Mouse (Mus musculus): ENCODE measurements around the gene Defb23.

The Defb23 gene

DNA sequence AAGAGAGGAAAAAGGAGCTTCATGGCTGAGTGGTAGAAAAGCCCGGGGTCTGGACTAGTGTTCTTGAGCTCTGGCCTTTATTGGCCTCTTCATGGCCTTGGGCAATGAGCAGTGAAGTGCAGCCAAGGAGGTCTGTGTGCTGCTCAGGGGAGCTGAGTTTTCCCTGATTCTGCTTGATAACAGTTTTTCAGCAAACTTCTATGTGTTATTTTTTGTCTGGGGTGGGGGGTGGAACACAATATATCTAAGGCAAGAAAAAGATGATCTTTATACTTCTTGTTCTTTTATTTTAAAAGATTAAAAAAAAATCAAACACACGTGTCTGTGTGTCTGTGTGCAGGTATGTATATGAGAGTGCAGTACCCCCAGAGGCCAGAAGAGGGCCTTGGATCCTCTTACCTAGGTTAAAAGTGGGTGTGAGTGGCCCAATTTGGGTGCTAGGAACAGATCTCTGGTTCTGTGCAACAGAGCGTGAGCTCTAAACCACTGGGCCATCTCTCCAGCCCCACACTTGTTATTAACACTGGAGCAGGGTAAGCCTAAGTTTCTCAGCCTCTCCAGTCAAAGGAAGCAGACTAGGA, at the start of gene Defb23:
Gene Defb23, minus strand, starts transcription at position 51 of the 581 bp plus-strand sequence.
- DNase-seq (ENCODE audit: low read depth, low spot score): no peak

DNA sequence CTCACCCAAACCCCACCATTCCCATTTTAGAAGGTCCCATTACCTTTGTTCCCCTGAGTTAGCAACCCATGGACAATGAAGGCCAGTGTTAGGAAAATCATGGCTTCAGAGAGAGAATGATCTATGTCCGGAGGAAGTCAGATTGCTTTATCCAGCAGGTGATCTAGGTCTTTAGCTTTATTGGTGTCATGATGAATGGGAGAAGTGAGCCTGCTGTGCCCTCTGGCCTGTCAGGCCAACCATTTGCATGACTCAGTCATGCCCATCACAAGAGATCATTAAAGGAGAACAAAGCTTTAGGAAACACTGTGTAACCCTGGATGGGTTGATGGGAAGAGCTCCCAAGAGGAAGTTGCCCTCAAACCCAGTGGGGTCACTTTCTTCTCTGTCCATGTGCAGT, 47.2 kb upstream of the Defb23 start, which contains the start of gene Defb26:
Gene Defb26, minus strand, starts transcription at position 101 of the 400 bp plus-strand sequence.
- DNase-seq (ENCODE audit: low read depth, low spot score): no peak

DNA sequence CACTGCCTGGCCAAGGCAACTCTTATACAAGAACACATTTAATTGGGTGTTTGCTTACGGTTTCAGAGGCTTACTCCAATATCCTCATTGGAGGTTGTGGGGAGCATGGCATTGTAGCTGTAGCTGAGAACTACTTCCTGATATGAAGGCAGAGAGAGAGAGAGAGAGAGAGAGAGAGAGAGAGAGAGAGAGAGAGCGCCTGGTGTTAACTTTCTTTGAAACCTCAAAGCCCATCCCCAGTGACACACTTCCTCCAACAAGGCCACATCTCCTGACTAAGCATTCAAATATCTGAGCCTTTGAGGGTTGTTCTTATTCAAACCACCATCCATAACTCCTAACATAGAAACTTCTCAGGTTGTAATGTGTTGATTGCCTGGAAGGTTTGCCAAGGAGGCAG, 39.5 kb upstream of the Defb23 start:
- DNase-seq (ENCODE audit: low read depth, low spot score): no peak

DNA sequence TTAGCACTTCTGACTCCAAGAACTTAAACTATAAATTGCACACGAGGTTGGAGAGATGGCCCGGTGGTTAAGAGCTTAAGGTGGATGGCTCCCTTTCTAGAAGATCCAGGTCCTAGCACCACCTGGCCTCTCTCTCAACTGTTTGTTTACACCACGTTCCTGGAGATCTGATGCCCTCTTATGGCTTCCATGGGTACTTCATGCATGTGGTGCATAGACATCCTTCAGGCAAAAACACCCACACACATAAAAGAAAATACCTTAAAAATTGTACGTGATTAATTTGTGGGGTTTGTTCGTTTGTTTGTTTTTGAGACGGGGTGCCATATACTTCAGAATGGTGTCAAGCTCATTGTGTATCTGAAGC, 36.4 kb upstream of the Defb23 start:
- DNase-seq (ENCODE audit: low read depth, low spot score): no peak

DNA sequence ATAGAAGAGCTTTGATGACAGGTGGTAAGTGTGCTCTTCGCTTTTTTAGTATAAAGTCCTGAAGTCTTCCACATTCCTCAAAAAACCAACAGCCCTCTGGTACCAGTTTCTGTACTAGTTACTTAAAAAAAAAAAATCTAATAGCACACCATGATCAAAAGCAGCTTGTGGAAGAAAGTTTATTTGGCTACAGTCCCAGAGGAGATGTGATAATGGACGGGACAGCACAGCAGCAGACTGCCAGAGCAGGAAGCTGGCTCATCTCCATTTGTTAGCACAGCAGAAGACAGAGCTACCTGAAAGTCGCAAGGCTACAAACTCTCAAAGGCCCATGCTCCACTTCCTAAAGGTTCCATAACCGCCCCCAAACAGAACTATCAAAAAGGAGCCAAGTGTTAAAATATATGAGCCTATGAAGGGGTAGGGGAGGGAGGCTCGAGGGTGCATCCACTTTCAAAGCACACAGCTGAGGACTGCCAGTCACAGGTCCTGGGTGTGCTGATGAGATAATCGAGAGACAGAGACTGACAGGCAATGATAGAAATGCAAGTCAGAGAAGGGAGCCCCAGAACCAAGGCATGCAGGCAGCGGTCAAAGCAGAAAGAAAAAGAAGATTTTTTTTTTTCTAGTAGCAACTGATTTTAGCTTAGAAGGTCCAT, 35.9 kb upstream of the Defb23 start:
- DNase-seq (ENCODE audit: low read depth, low spot score): no peak

DNA sequence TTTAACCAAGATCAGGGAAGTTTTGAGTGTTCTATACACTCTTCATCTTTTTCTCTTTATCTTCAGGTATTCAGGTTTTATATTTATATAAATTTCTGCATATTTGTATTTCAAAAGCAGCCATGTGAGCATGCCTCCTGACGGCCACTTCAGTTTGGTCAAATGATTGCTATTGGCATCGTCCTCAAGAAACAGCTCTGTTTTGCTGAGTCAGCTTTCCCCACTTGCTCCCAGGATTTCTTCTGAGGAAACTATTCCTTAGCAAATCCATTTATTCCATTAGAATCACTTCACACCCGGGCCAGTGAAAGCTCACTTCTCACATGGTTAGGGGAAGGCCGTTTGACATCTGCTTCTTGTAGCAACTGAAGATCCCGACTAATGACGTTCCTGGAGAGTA, 33.6 kb upstream of the Defb23 start:
- no peak for DNase-seq (ENCODE audit: low read depth, low spot score)

DNA sequence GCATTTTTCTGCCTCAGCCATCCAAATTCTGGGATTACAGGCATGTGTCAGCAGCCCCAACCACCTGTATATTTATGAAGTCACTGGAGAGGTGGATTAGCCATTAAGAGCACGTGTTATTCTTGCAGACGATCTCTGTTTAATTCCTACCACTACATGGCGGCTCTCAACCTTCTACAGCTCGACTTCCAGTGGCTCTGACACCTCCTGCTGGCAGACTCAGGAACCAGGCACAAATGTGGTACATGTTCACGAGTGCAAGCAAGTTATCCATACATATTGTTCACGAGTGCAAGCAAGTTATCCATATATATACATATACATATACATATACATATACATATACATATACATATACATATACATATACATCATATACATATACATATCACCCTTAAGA, 28.7 kb upstream of the Defb23 start:
- no peak for DNase-seq (ENCODE audit: low read depth, low spot score)

DNA sequence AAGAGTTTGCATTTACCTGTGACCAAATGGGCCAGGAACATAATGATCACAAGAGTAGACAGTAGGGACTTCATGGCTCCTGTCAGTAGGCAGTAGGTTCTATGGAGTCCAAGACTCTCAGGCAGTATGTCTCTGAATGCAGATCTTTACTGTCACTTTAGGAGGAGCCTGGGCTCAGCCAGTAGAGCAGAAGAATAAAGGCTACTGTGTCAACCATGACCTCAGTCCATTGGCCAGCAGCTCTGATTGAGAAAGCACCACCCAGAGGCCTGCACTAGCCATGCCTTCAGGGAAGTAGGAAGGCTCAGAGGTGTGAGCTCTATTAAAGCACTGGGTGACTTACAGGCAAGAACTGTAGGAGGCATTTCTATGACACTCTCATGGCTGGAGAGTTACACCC, 25.6 kb upstream of the Defb23 start, which contains the start of gene Defb22:
Gene Defb22, minus strand, starts transcription at position 101 of the 400 bp plus-strand sequence.
- DNase-seq (ENCODE audit: low read depth, low spot score): no peak

DNA sequence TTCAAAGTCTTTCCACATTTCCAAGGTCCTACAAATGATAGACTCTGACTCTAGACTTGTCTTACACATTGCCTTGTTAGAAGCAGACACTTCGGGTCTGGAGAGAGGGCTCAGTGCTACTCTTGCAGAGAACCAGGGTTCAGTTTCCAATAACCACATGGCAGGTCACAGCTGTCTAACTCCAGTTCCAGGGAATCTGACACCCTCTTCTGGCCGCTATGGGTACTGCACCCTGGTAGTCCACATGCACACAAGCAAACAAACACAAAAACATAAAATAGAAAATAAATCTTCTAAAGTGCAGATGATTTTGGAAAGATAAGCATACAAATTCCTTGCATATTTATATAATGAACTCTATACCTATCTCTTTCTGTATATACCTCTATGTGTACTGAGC, 22.6 kb upstream of the Defb23 start:
- peak; percentile 9 for DNase-seq (ENCODE audit: low read depth, low spot score)

DNA sequence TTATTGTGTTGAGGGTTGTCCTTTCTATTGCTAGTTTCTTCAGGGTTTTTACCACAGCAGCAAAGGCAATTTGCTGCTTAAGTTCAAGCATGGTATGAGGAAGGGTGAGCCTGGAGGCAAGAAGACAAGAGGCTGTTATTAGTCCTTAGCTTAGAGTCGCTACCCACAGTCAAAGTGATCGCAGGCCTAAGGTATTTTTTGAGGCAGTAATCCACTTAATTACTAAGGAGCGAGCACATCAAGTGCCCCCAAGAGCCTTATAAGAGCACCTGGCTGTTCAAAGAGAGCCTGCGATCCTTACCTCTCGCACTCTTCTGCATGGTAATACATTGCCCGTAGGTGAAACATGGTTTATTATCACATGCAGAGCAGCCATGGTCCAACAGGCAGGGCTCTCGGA, 17.3 kb upstream of the Defb23 start:
- no peak for DNase-seq (ENCODE audit: low read depth, low spot score)

DNA sequence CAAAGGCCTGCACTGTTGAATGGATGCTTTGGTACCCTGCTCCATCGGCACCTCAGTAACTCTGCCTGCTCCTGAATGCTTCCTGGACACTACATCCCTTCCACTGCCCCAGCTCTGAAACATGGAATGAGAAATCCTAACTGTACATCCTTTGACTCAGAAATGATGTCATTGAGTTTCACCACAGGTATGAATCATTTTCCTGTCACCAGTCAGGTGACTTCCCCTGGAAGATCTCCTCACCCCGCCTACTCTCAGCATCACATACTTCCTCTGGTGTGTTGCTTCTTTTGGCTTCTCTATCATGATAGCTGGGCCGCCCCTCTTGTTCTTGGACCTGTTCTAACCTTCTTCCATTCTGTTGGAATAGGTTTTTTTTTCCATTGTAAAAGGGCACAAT, 16.5 kb upstream of the Defb23 start:
- no peak for DNase-seq (ENCODE audit: low read depth, low spot score)

DNA sequence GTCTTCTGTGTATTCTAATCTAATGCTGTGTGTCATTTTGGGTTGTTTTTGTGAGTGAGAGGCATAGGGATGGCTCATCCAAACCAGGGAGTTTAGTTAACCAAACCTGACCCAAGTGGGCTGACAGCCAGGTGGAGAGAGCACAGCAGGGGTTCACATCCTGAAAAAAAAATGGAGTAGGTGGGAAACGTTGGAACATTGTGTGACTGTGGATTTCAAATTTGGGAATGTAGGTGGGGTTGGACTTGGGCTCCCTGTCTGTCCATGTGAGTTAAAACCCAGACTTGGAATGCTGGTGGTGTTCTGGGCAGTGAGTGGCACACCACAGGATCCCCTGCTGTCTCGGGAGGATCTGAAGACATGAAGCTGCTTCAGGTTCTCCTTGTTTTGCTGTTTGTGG, 12.3 kb upstream of the Defb23 start, which contains the start of gene Defb20:
Gene Defb20, plus strand, starts transcription at position 301 of the 400 bp plus-strand sequence.
- DNase-seq (ENCODE audit: low read depth, low spot score): no peak

DNA sequence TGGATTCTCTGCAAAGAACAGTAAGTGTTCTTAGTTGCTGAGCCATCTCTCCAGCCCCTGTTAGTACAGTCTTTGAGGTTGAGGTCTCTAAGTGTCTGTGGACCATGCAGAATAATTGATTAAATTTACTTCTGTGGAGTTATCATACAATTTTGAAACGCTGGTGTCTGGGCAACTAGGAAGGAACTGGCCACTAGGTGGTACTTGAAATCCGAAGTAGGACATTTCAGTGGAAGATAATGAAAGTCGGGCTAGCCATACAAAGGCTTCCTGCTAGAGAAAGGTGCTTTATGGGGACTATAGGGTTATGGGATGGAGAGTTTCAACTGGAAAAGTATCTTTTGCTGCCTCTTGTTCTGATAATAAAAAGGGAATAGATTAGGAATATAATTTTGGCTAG, 8.0 kb upstream of the Defb23 start:
- no peak for DNase-seq (ENCODE audit: low read depth, low spot score)

DNA sequence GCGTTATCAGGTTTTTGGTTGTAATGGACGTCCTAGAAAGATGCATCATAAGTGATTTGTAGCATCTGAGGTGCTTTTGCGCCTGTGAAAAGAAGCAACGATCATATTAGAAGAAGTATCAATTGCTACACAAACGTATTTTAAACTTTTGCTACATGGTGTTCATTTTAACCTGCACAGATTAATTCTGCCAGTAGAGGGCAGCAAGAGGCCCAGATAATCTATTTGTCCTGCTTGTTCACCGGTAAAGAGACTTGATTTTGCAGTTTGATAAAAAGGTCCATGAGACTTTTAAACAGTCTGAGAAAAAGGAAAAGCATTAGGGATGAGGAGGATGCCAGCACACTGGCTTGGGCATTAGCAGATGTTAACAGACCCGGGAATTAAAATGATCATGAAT, 6.6 kb upstream of the Defb23 start:
- DNase-seq (ENCODE audit: low read depth, low spot score): peak; percentile 59

DNA sequence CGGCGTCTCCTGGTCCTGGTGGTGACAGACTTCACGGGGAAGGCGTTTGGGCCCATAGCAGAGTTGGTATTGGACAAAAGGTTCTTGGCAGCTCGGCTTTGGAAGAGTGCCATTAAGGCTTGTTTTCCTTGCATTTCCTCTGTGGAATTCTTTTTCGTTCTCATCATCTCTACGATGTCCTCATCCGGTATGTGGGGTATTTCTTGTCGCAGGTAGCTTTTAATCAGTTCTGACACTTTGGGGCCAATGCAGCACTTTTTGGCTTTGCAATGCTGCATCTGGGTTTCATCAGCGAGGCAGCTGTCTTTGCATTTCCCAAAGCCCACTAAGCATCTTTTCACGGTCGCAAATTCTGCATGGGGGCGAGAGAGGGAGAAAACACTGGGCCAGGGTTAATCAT, 5.2 kb downstream of the Defb23 start:
- DNase-seq (ENCODE audit: low read depth, low spot score): no peak

DNA sequence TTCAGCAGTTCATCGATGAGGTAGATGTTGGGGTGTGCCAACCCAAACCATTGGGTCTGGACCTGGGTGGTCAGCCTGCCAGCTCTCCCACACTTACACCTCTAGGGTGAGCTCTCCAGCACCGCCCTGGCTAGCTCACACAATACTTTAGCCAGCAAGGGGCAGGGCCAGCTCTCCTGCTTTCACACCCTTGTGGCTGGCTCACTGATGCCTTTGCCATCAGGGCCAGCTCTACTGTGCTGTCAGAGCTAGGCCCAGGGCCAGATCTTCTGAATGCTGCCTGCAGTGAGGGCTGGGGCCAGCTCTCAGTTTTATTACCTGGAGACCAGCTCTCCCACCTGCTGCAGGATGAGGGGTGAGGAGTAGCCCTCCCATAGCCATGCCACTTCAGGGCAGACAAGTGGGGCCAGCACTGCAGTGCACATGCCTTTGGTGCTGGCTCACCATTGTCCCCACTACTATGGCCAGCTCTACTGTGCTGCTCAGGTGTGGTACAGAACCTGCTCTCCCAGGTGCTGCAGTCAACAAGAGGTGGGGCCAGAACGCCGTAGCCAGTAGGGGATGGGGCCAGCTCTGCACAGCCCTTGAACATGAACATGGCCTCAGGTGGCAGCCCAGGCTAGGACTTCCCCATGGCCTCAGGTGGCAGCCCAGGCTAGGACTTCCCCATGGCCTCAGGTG, 12.2 kb downstream of the Defb23 start:
- no peak for DNase-seq (ENCODE audit: low read depth, low spot score)

DNA sequence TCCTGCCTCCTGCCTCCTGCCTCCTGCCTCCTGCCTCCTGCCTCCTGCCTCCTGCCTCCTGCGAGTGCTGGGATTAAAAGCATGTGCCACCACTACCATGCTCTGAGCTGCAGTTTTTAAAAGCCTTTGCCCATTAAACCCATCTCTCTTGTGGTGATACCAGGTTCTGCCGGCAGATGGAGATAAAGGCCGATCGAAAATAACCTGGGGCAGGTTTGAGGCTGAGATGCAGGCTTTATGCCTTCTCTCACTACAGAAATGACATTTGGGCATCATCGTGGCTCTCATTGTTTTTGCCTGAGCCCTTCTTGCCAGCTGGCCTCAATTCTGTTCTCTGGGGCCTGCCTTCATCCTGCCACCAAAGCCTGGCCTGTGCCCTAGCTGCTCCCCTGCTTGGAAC, 14.2 kb downstream of the Defb23 start:
- peak; percentile 70 for DNase-seq (ENCODE audit: low read depth, low spot score)

DNA sequence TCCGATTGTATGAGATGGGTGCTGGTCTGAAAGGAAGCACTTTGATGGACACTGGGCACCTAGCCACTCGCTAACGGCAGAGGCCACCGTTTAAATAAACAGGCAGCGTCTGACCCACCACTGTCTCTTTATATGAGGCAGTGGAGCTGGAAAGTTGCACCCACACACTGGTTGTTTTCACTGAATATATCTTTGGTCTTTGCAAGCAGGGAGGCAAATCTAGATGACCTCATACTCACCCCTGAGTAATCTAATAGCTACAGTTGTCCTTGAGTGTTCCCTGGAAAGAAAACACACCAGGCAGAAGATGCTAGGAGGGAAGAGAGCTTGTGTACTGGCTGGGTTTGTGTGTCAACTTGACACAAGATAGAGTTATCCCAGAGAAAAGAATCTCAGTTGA, 17.0 kb downstream of the Defb23 start:
- no peak for DNase-seq (ENCODE audit: low read depth, low spot score)

DNA sequence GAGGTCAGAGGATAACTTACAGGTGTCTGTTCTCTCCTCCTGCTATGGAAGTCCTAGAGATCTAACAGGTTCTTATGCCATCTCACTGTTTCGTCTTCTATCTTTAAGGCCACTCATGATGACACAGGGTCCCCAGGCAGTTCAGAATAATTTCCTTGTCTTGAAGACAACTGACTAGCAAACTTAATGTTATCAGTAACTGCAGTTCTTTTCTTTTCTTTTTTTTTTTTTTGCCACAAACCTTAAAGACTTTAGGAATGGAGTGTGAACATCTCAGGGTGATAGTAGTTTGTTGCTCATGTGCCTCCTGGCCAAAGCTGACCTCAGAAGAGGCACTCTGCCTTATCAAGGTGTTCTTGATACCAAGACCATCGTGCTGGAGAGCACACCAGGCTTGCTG, 17.8 kb downstream of the Defb23 start:
- no peak for DNase-seq (ENCODE audit: low read depth, low spot score)

DNA sequence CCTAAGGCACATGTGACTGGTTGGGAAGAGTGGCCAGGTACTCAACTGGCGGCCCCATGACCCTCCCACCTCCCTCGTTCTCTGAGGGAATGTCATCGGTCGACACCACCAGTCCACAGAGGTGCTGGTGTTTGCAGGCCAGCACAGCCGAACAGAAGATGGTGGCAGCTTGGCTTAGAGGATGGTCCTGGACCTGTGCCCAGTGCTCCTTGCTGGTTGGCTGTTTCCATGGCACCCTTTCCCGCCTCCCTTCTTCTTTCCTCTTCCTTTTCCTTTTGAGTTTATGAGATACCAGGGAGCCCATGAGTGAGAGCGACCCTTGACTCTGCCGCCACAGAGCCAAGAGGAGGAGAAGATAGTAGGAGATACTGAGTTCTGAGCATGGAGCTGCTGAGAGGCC, 21.1 kb downstream of the Defb23 start:
- DNase-seq (ENCODE audit: low read depth, low spot score): no peak

DNA sequence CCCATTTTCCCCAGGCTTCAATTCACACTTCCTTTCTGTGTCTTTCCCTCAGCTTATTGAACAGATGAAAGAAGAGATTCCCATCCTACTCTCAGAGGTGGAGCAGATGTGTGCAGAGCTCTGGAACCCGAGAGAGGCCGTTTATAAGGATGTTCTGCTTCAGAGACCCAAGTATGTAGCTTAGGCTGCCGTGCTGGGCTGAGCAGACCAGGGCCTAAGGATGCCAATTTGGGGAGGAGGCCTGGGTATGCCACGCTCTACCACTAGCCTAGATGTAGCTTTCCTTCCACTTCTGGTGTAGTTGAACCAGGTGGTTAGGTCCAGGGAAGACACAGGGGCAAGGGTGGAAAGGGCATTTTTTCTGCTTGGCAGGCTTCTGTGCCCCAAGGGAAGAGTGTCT, 22.1 kb downstream of the Defb23 start:
- no peak for DNase-seq (ENCODE audit: low read depth, low spot score)

DNA sequence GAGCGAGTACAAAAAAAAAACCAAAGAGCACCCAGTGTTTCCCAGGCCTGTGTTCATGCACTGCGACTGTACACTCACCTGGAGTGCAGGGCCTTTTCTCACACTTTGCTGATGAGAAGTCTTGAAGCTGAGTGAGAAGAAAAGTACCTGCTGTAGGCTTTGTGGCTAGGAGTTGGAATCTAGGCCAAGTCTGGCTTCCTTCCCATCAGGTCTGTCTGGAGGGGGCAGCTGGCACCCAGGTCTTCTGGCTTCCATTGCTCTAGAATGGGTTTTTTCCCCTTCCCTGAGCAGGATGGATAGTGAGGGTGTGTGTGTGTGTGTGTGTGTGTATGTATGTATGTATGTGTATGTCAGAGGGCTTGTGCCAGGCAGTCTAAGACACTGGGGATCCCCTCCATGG, 24.6 kb downstream of the Defb23 start:
- no peak for DNase-seq (ENCODE audit: low read depth, low spot score)

DNA sequence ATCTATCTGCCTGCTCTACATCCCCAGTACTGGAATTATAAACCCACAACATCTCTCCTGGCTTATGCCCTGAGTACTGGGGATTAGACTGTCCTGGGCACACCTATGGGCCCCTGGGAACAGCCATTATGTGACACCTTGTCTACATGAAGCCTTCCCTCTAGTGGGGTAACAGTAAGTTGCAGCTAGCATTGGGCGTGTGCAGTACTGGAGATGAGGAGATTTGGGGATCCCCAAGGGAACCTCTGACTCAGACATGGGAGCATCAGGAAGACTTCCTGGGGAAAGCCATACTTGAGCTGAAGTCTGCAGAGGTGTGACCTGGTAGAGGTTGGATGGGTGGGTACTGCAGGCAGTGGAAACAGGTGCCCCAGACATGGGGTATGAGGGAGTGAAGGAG, 25.5 kb downstream of the Defb23 start:
- no peak for DNase-seq (ENCODE audit: low read depth, low spot score)

Data from mesoderm, embryonic 11.5 days (tissue).